Mouse (Mus musculus): ENCODE measurements at regions not wholly inside any gene's neighbourhood (a gene's known extent, or its start where the extent isn't known, plus 50 kb on each side); places are given as distances from the start of the nearest gene placed in this dataset.

DNA sequence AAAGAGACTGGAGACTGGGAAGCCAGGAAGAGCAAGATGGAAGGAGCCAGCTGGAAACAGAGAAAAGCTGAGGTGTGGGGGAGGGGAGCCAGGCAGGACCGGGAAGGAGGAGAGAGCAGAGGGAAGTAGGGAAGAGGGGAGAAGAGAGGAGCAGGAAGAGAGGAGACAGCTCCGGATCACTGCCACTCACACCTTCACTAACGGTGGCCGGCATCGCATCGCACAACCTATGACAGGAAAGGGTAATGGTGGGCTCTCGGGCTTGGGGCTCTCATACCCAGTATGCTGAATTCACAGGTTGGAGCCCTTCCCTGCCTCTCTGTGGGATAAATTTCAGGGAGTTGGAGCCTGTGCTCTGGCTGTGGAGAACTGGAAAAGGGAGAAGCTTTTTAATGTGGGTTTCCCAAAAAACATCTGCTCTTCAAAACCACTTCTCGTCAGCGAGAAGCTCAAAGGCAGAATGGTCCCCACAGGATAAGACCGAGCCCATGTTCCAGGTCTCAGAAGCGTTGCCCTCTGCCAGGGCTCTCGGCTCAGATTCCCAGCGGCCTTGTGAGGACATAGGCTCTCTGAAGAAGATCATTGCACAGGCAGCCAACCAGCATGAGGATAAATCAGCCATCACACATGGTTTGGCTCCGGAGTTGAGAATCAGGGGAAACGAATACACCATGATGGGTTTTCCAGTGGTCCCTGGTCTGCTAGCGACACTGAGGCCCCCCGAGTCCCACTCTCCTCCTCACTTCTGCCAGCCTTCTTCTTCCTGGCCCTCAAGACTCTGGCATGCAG is 53.8 kb upstream of the Coro2b start:
- DNase-seq (ENCODE audit: low read depth, low spot score): peak; percentile 2

DNA sequence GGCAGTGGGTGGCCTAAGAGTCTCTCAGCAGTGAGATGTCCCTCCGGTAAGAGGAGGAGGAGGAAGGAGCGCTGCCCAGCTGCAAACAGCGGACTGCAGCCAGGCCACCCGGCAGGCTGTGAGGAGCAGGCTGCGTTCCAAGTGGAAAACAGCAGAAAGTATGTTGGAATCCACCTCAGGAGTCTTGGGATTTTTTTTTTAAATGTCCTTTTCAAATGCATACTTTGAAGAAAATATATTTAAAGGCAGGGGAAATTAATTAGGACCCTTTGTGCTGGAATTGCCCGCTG is 54.3 kb upstream of the Coro2b start:
- peak; percentile 6 for DNase-seq (ENCODE audit: low read depth, low spot score)

DNA sequence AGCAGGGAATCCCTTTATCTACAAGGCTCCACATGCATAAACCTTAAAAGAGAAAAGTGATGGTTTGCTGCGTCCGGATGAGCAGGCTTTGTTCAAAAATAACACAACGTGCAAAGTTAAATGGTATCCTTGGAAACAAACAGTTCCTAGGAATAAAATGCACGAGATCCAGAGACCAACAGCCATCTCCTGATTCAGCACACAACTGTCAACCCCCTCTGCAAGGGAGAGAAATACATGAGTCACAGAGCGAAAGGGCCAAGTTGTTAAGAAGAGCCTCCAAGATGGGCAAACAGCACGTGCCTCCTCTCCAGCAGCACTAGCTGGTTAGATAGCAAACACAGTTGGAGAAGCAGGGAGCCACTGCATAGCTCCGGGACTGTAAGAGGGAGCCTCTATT is 61.2 kb upstream of the Coro2b start:
- peak; percentile 89 for DNase-seq (ENCODE audit: low read depth, low spot score)

DNA sequence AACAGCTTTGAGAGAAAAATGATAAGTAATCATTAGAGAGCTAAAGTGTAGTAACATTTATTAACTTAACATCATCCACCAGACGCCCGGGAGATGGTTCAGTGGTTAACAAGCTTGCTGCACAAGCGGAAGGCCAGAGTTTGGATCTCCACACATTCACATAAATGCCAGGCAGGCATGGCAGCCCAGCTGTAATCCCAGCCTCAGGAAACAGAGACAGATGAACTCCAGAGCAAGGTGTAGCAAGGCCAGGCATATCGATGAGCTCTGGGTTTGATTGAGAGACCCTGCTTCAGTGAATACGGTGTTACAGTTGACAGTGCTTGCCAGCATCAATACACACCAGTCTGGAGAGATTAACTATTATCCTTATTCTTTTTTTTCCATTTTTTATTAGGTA is 62.1 kb upstream of the Coro2b start:
- no peak for DNase-seq (ENCODE audit: low read depth, low spot score)

DNA sequence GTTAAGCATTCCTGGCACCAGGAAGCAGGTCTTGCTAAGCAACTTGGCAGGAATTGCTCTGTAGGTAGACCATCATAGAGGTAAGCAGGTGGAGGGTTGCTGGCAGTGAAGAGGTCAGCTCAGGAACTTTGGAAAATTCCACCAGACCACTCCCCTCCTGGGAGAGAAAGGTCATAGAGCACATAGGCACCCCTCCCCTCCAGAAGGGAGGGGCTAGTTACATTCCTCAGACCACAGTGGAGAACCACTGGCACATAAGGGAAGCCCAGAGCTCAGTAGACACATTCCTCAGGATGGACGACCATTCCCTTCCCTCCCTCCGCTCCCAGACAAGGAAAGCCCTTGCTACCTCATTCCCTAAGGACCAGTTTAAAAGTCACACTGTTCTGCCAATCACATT is 67.1 kb upstream of the Itga11 start:
- no peak for DNase-seq (ENCODE audit: low read depth, low spot score)

DNA sequence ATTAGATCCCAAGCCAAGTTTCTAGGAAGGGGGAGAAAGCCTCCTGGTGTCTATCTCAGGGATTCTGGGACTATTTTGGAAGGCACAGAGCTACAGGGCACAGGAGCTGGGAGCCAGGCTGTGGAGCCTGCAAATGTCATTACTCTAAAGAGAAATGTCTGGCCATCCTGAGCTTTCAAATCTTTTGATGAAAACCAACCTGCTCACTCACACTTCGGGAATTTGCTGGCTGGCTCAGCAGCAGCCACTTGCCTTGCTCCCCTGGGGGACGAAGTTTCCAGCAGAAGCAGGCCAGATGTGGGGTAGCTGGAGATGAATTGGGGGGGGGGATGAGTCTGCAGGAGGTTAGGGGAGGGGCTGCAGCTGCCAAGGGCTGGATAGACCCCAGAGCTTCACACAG is 66.2 kb upstream of the Itga11 start:
- no peak for DNase-seq (ENCODE audit: low read depth, low spot score)

DNA sequence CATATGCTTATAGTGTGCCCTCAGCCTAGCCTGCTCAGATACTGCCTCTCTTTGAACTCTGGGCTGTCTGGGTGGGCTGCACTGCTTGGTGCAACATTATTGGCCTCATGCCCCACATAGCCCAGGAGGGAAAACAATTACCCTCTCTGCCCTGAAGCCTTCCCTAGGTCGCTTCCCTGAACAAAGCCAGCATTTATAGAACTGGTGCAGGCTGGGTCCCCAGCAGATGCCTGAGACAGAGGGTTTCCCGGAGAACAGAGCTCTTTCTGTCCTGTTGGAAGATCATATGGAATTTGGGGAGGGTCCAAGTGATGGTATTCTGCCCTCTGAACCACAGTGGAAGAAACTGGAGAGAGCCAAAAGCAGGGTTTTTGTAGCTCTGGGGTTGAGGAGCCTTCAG is 64.6 kb upstream of the Itga11 start:
- DNase-seq (ENCODE audit: low read depth, low spot score): peak; percentile 18

DNA sequence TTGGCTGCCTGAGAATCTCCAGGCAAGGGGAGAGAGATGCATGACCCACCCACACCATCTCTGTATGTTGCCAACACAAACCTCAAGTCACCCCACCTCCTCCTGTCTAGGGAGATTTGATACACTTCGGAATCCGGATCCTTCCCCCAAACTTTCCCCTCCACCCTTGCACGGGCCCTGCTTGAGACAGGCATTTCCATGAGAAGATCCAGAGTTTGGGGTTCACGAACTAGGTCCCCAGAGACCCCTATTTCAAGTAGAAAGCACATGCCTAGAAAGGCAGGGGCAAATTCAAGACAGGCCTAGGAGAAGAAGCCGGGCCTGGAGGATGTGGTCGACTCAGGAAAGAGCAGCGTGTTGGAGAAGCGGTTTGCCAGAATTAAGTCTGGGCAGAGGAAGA is 63.8 kb upstream of the Itga11 start:
- DNase-seq (ENCODE audit: low read depth, low spot score): no peak

DNA sequence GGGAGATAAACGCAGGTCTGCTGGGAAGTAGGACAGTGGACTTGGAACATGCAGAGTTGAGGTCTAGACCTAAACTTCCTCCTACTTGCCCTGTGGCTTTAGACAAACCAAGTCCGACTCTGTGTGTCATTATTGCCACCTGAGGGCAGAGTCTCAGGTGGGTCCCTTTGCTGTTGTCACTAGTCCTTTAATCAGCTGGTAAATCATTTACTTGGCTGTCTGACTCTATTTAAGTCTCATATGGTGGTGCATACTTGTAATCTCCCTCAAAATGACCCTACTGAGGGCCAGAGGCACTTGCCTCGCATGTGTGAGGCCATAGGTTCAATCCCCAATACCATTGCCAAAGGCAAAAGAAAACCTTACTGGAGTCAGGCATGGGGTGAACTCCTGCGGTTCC is 62.7 kb upstream of the Itga11 start:
- DNase-seq (ENCODE audit: low read depth, low spot score): no peak

DNA sequence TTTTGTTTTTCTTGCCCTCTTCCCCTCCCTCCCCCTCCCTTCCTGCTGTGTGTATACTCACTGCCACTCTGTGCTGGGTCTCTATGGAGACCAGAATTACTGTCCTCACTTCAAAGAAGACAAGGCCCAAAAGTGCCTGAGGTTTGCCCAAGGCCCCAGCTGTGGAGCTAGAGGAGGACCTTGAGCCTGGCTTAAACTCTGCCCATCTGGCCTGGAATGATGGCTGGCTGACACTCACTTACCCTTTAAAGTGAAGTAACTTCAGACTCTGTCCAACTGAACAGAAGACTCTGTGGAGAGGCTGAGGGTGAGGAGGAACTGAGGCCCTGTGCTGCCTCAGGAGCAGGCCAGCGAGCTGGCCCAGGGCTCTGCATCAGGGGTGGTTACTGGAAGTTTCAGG is 61.8 kb upstream of the Itga11 start:
- DNase-seq (ENCODE audit: low read depth, low spot score): no peak

DNA sequence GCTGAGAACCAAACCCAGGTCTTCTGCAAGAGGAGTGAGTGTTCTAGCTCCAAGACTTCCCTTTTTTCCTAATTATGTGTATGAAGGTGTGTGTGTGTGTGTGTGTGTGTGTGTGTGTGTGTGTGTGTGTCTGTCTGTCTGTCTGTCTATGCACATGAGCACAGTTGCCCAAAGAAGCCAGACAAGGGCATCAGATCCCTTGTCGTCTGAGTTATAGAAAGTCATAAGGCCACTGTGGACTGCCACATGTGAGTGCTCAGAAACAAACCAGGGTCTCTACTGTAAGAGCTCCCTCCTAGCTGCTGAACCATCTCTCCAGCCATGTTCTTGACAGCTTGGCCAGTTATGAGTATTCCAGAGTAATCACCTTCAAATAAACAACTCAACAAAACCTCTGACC is 58.6 kb upstream of the Itga11 start:
- no peak for DNase-seq (ENCODE audit: low read depth, low spot score)

DNA sequence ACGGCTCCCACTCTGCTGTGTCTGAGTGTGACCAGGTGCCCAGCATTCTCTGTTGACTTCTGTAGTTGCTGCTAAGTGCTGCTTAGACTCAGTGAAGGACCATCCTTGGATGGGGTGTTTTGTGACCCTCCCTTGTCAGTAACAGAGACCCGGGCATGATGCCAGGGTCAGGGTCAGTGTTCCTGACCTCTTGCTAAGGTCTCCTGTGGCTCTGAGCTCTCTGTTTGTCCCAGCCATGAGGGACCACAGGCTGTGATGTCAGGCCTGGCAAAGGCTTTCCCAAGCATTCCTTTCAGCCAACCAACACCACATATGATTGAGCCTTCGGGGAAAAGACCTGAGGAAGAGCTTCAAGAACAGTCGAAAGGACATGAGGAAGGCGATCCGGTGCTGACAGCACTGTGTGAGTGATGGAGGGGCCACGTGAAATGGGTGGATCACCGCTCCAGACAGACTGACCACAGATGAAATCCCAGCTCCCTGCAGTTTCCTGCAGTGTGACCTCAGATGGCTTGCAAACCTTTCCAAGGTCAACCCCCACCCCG is 56.7 kb upstream of the Itga11 start:
- no peak for DNase-seq (ENCODE audit: low read depth, low spot score)

DNA sequence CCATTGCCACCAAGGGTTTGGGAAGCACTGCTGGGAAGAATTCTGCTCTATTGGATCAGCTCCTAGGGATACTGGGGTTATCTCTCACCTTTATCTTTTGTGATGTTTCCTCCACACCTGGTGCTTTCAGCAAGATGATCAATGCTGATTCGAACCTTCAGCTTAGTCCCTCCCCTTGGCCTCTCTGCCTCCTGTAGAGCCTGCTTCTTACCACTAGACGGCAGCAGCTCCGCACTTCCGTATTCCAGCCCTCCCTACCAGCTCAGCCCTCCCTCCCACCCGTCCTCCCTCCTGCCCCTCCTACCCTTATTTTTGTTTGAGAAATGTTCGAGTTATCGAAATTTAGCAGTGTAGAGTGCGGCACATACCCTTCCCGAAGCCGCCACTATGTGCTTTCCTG is 55.5 kb upstream of the Itga11 start:
- peak; percentile 52 for DNase-seq (ENCODE audit: low read depth, low spot score)

DNA sequence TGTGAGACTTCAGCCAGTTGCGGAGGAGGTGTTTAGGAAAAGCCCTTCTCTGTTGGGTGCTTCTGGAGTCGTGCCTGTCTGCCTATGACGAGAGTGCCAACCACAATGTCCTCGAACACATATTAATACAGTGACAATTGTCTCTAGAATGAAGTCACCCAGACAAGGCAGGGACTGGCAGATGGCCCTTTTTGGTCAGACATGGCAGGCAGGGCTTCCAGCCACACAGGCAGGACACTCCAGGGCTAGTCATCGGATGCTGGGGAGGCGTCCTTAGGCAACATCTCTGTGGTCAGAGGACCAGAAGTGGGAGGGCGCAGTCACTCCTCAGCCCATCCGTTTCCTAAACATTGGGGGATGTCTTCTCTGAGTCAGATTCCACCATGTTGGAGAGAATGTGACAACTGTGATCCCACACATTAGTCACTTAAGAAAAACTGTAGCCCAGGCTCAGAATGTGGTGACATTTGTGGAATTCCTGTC is 53.0 kb upstream of the Itga11 start:
- peak; percentile 85 for DNase-seq (ENCODE audit: low read depth, low spot score)

DNA sequence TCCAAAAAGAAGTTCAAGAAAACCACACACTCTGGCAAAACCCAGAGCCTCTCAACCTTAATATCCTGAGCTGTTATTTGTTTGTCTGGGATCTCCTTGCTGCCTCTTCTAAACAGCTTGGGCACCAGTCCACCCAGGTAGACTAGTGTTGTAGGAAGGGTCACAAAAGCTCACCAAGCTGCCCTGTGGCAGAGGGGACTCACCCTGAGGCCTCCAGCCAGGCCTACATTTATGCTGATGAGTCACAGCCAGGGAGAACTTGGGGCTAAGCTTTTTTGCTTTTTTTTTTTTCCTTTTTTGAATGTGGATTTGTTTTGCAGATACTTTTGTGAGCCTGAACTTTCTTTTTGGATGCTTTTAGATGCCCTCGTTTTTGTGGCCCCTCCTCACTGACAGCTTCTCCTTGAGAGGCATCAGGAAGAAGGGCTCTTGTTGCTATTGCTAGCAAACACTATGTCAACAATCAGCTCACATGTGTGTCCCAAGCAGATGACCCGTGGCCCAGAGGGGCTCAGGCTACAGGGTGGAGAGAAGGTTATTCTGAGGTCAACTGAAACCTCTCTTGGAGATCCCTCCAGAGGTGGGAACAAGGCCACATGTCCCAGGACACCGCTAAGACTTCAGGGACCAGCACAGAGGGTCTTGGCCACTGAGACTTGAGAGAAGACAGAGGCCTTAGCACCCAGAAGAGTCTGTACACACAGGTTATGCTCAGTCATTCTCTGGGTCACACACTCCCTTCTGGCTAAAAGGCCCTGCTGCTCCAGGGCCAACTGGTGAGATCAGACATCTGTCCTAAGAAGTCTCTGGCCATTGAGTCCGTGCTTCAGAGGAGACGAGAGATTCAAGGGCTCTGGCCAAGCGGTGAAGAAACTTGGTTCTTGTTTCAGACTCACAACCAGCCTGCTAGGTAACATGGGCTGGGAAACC is 50.3 kb upstream of the Itga11 start:
- no peak for DNase-seq (ENCODE audit: low read depth, low spot score)

All from brain, adult 2 months (tissue).